Mouse (Mus musculus) liver, embryonic 14.5 days (tissue): ENCODE measurements at regions not wholly inside any gene's neighbourhood (a gene's known extent, or its start where the extent isn't known, plus 50 kb on each side); places are given as distances from the start of the nearest gene placed in this dataset.

Experiments
- ATAC-seq: fragments of 200-750 bp; cut with Nextera tagmentation; 2 replicates; pipeline ENCODE4 v1.8.0; 2017; ENCODE audit warnings: moderate number of reproducible peaks, mild to moderate bottlenecking, moderate library complexity; ENCODE audit not compliant: insufficient read depth
- DNase-seq, 3 experiments: peaks; one replicate each; pipeline ENCODE4 v3.0.0-alpha.2; 2012 to 2013; ENCODE audit warnings: low read depth in 3 of 3, low spot score in 3 of 3
- H3K27ac ChIP-seq: fragments of 300-500 bp; sonication (generic); 2 replicates; pipeline ENCODE4 v1.5.1; 2014; ENCODE audit warnings: moderate library complexity, mild to moderate bottlenecking, control low read depth, inconsistent platforms
- H3K27me3 ChIP-seq: fragments of 300-500 bp; sonication (generic); 2 replicates; pipeline ENCODE4 v1.6.1; 2014; ENCODE audit warnings: mild to moderate bottlenecking, low read length, moderate library complexity; ENCODE audit not compliant: control insufficient read depth, insufficient read depth
- H3K36me3 ChIP-seq: fragments of 300-500 bp; sonication (generic); replicated peaks from 2 replicates; pipeline ENCODE4 v1.6.1; 2014; ENCODE audit warnings: low read depth; ENCODE audit not compliant: control insufficient read depth, insufficient read depth
- H3K4me1 ChIP-seq, 2 experiments: fragments of 200-500 bp in 1 of 2; fragments of 300-500 bp in 1 of 2; sonication (generic) in 1 of 2; replicated peaks; 2 replicates each; pipeline ENCODE4 v1.6.1; 2012 to 2014; ENCODE audit warnings: antibody characterized with exemption in 1 of 2, inconsistent platforms in 1 of 2, low read length in 1 of 2; ENCODE audit not compliant: control insufficient read depth in 2 of 2, insufficient read depth in 2 of 2
- H3K4me2 ChIP-seq: fragments of 300-500 bp; sonication (generic); 2 replicates; pipeline ENCODE4 v1.6.1; 2014; ENCODE audit warnings: low read depth, mild to moderate bottlenecking, control low read depth, moderate library complexity
- H3K4me3 ChIP-seq, 2 experiments: fragments of 200-500 bp in 1 of 2; fragments of 300-500 bp in 1 of 2; sonication (generic) in 1 of 2; 2 replicates each; pipeline ENCODE4 v1.5.1; 2012 to 2014; ENCODE audit warnings: low read depth in 2 of 2, low read length in 2 of 2, mild to moderate bottlenecking in 2 of 2, control low read depth in 1 of 2, inconsistent platforms in 1 of 2, moderate library complexity in 1 of 2; ENCODE audit not compliant: insufficient read depth in 1 of 2
- H3K9ac ChIP-seq: fragments of 300-500 bp; sonication (generic); replicated peaks from 2 replicates; pipeline ENCODE4 v1.6.1; 2014; ENCODE audit warnings: mild to moderate bottlenecking, control low read depth, moderate library complexity
- H3K9me3 ChIP-seq: fragments of 300-500 bp; sonication (generic); 2 replicates; pipeline ENCODE4 v1.6.1; 2016; ENCODE audit warnings: low read length, mixed read lengths; ENCODE audit not compliant: control insufficient read depth
- CTCF ChIP-seq: IDR thresholded peaks from 2 replicates; pipeline ENCODE4 v1.5.1; 2016; ENCODE audit warnings: antibody characterized with exemption, low read depth, control low read depth
- EP300 ChIP-seq: IDR thresholded peaks from 2 replicates; pipeline ENCODE4 v1.6.1; 2016; ENCODE audit warnings: antibody characterized with exemption, low read depth
- WGBS: fragments of 180-500 bp; shearing (Covaris S2); extraction: QIAGEN DNeasy Blood & Tissue Kit; methylation state at CpG from one replicate; pipeline ENCODE4 v1.1.7; 2014; ENCODE audit not compliant: insufficient replicate concordance; 5-methylcytosine and 5-hydroxymethylcytosine counted together

GRCm38 (mm10) chr8:48964929-48965328 is 121.2 kb upstream of the Tenm3 start:
- ATAC-seq, result no peak
- Histone ChIP-seq H3K4me2 (no peak overlapping the region), H3K9me3 (no peaks in the 10 kb centered on the region), H3K36me3 (no peaks in the 10 kb centered on the region), H3K9ac (no peak overlapping the region), H3K27ac (no peak overlapping the region), H3K4me3 (no peak overlapping the region), H3K27me3 (no peaks in the 10 kb centered on the region), H3K4me1 (no peaks in the 10 kb centered on the region)
- no peak for TF ChIP-seq EP300
- no peak for TF ChIP-seq CTCF
- WGBS, result 48% methylated on average over 1 of the region's 1 CpGs
- no peak for DNase-seq

DNA sequence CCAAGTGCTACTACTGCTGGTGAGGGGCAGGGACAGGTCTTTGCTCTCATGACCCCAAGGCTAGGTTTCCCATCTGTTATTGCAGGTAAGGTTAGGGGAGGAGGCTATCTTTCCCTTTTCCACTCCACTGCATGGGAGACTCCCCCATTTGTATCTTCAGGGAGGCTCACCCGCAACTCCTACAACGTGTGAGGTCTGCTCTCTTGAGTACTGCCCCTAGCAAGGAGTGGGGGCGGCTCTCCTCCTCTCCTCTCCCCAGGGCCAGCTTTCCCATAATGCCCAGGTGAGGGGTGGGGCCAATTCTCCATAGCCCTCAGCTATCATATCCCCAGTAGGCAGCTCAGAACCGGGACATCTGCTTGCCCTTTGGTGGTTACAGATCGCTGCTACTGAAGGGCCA is 113.9 kb upstream of the Tenm3 start:
- H3K36me3 ChIP-seq, result no peaks in the 10 kb centered on the region
- no peak overlapping the region for H3K9ac ChIP-seq
- H3K27ac ChIP-seq, result no peak overlapping the region
- H3K4me1 ChIP-seq, result no peaks in the 10 kb centered on the region
- H3K9me3 ChIP-seq, result no peaks in the 10 kb centered on the region
- no peak for ATAC-seq
- no peak overlapping the region for H3K4me2 ChIP-seq
- DNase-seq, result no peak
- TF ChIP-seq CTCF (no peak), EP300 (no peak)
- 63% methylated on average over 5 of the region's 5 CpGs for whole genome bisulfite sequencing
- H3K27me3 ChIP-seq, result no peaks in the 10 kb centered on the region
- H3K4me3 ChIP-seq, result no peak overlapping the region

- whole genome bisulfite sequencing, result 64% methylated on average over 10 of the region's 10 CpGs
- Histone ChIP-seq H3K9me3 (no peaks in the 10 kb centered on the region), H3K4me1 (no peaks in the 10 kb centered on the region), H3K9ac (no peak overlapping the region), H3K36me3 (no peaks in the 10 kb centered on the region), H3K4me2 (no peak overlapping the region), H3K27me3 (no peaks in the 10 kb centered on the region), H3K4me3 (no peak overlapping the region), H3K27ac (no peak overlapping the region)
- DNase-seq, result no peak
- TF ChIP-seq CTCF (no peak), EP300 (no peak)
- ATAC-seq, result no peak
Observed at GRCm38 (mm10) chr8:48951412-48951811, 107.7 kb upstream of the Tenm3 start.

GRCm38 (mm10) chr8:48944177-48944576 is 100.4 kb upstream of the Tenm3 start:
- DNase-seq, result no peak
- 38% methylated on average over 1 of the region's 1 CpGs for WGBS
- H3K27me3 ChIP-seq, result no peaks in the 10 kb centered on the region
- H3K9me3 ChIP-seq, result no peaks in the 10 kb centered on the region
- no peak overlapping the region for H3K27ac ChIP-seq
- H3K36me3 ChIP-seq, result no peaks in the 10 kb centered on the region
- no peak overlapping the region for H3K4me2 ChIP-seq
- H3K9ac ChIP-seq, result no peak overlapping the region
- H3K4me3 ChIP-seq, result no peak overlapping the region
- no peaks in the 10 kb centered on the region for H3K4me1 ChIP-seq
- TF ChIP-seq EP300 (no peak), CTCF (no peak)
- no peak for ATAC-seq

- no peak overlapping the region for H3K27ac ChIP-seq
- H3K4me1 ChIP-seq, result no peaks in the 10 kb centered on the region
- no peak overlapping the region for H3K9ac ChIP-seq
- no peaks in the 10 kb centered on the region for H3K27me3 ChIP-seq
- no peak overlapping the region for H3K4me3 ChIP-seq
- DNase-seq (no peak), ATAC-seq (no peak)
- no peak overlapping the region for H3K4me2 ChIP-seq
- TF ChIP-seq EP300, result no peak
- TF ChIP-seq CTCF, result no peak
- WGBS, result 60% methylated on average over 3 of the region's 3 CpGs
- no peaks in the 10 kb centered on the region for H3K36me3 ChIP-seq
- H3K9me3 ChIP-seq, result no peaks in the 10 kb centered on the region
Observed at GRCm38 (mm10) chr8:48937144-48937543, 93.4 kb upstream of the Tenm3 start.
